Mouse (Mus musculus): ENCODE results near the gene Dock2. TPM values are rescaled to one million over a fixed set of nuclear protein-coding genes. Genes with fewer than 3 reads are reported as not detected.

The Dock2 gene
- total and polyA plus RNA-seq, 3 experiments, result 60.9 to 101 (median 77.9) TPM

GRCm38 (mm10) chr11:34469792-34470191, 313.9 kb downstream of the Dock2 start:
- TF ChIP-seq JUND (IDR thresholded peaks at IDR 0.05; ENCODE audit: low read depth, low read length), result no peak
- no peak for TF ChIP-seq USF1 (IDR thresholded peaks at IDR 0.05; ENCODE audit: low read depth, low read length)
- TF ChIP-seq POLR2AphosphoS2 (IDR thresholded peaks at IDR 0.05; ENCODE audit: low read length), result no peak
- no peak for TF ChIP-seq USF2 (IDR thresholded peaks at IDR 0.05; ENCODE audit: borderline replicate concordance in 1 of 2, insufficient read depth in 1 of 2, low read depth in 1 of 2, low read length in 2 of 2)
- TF ChIP-seq ELF1 (IDR thresholded peaks at IDR 0.05; ENCODE audit: low read depth, low read length), result no peak
- no peak for TF ChIP-seq CTCF (IDR thresholded peaks at IDR 0.05 in 2 of 3, conservative IDR thresholded peaks at IDR 0.05 in 1 of 3; ENCODE audit: control insufficient read depth in 1 of 3, insufficient read depth in 1 of 3, low read depth in 2 of 3, low read length in 3 of 3, poor library complexity in 1 of 3, severe bottlenecking in 1 of 3)
- TF ChIP-seq MAFK (IDR thresholded peaks at IDR 0.05; ENCODE audit: borderline replicate concordance, low read depth, low read length), result no peak
- TF ChIP-seq NELFE (IDR thresholded peaks at IDR 0.05; ENCODE audit: low read depth, low read length), result no peak
- TF ChIP-seq ZKSCAN1 (IDR thresholded peaks at IDR 0.05; ENCODE audit: low read depth, low read length), result no peak
- TF ChIP-seq E2F4 (IDR thresholded peaks at IDR 0.05; ENCODE audit: borderline replicate concordance, low read depth, low read length), result no peak
- no peak for TF ChIP-seq ETS1 (IDR thresholded peaks at IDR 0.05; ENCODE audit: low read depth, low read length)
- TF ChIP-seq CHD2 (IDR thresholded peaks at IDR 0.05; ENCODE audit: low read length), result no peak
- H3K4me1 ChIP-seq (ENCODE audit: control insufficient read depth in 1 of 2, insufficient read depth in 2 of 2, low read length in 2 of 2), result no peaks in the 10 kb centered on the region
- no peaks in the 10 kb centered on the region for H3K9me3 ChIP-seq (replicated peaks; ENCODE audit: insufficient read depth, low read length)
- no peak overlapping the region for H3K4me3 ChIP-seq (ENCODE audit: control insufficient read depth in 1 of 2, insufficient read depth in 1 of 2, low read depth in 2 of 2, low read length in 2 of 2)
- no peaks in the 10 kb centered on the region for H3K79me2 ChIP-seq (ENCODE audit: control insufficient read depth, insufficient read depth, low read length, poor library complexity)
- no peak for DNase-seq (ENCODE audit: low read depth, low spot score)
- peaks cover 0 to 6% of the 10 kb centered on the region in 2 experiments; a peak in 1 of 4 replicates for H3K36me3 ChIP-seq (ENCODE audit: control insufficient read depth in 1 of 2, insufficient read depth in 2 of 2, low read length in 2 of 2)
- H3K27me3 ChIP-seq (ENCODE audit: control insufficient read depth in 1 of 2, insufficient read depth in 2 of 2, low read length in 2 of 2), result no peaks in the 10 kb centered on the region
- no peak overlapping the region for H3K9ac ChIP-seq (ENCODE audit: control insufficient read depth, low read depth, low read length, poor library complexity, severe bottlenecking)
- no peak overlapping the region for H3K27ac ChIP-seq (ENCODE audit: control insufficient read depth, low read depth, low read length)

DNA sequence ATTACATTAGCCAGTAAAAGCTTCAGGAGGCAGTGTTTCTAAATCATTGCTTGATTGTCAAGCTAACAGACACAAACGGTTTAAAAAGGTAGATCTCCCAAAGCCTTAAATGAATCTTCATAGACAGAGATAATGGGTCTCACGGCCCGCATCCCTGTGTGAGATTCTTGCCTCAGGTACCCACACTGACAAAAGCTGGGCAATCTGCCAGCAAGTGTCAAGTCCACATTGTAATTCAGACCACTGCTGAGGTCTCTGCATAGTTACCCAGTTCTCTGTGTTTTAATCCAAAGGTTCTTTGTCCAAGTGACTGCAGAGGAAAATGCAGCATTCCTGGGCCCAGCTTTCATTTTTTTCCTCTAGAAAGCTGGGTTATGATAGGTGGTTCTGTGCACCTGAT, 315.1 kb downstream of the Dock2 start:
- no peak overlapping the region for H3K9ac ChIP-seq (ENCODE audit: control insufficient read depth, low read depth, low read length, poor library complexity, severe bottlenecking)
- H3K27me3 ChIP-seq (ENCODE audit: control insufficient read depth in 1 of 2, insufficient read depth in 2 of 2, low read length in 2 of 2), result no peaks in the 10 kb centered on the region
- no peak overlapping the region for H3K27ac ChIP-seq (ENCODE audit: control insufficient read depth, low read depth, low read length)
- no peak overlapping the region for H3K4me3 ChIP-seq (ENCODE audit: control insufficient read depth in 1 of 2, insufficient read depth in 1 of 2, low read depth in 2 of 2, low read length in 2 of 2)
- H3K4me1 ChIP-seq (ENCODE audit: control insufficient read depth in 1 of 2, insufficient read depth in 2 of 2, low read length in 2 of 2), result no peaks in the 10 kb centered on the region
- no peaks in the 10 kb centered on the region for H3K79me2 ChIP-seq (ENCODE audit: control insufficient read depth, insufficient read depth, low read length, poor library complexity)
- peaks cover 0 to 7% of the 10 kb centered on the region in 2 experiments; a peak in 2 of 4 replicates for H3K36me3 ChIP-seq (ENCODE audit: control insufficient read depth in 1 of 2, insufficient read depth in 2 of 2, low read length in 2 of 2)
- no peak for TF ChIP-seq MAZ (IDR thresholded peaks at IDR 0.05; ENCODE audit: low read depth, low read length)
- TF ChIP-seq ZNF384 (IDR thresholded peaks at IDR 0.05; ENCODE audit: low read depth, low read length), result no peak
- no peak for TF ChIP-seq RAD21 (IDR thresholded peaks at IDR 0.05; ENCODE audit: low read depth, low read length)
- no peak for TF ChIP-seq MYC (IDR thresholded peaks at IDR 0.05; ENCODE audit: low read depth, low read length)
- no peak for TF ChIP-seq ZC3H11A (IDR thresholded peaks at IDR 0.05; ENCODE audit: low read depth, low read length)
- no peak for TF ChIP-seq MYB (IDR thresholded peaks at IDR 0.05; ENCODE audit: low read depth, low read length)
- H3K9me3 ChIP-seq (replicated peaks; ENCODE audit: insufficient read depth, low read length), result no peaks in the 10 kb centered on the region
- DNase-seq (ENCODE audit: low read depth, low spot score), result no peak

Measured in MEL (cell line).